17 mouse cellular contexts compared by ENCODE assay signal in genomic region chr6:83433546-83433945, GRCm38 (mm10). TPM values are rescaled to one million over a fixed set of nuclear protein-coding genes. Genes with fewer than 3 reads are reported as not detected.
A peak's percentile ranks its signal among the peaks of the same experiment; 100 is the strongest.
DNase-seq lines count a peak whose midpoint lies in the region; ATAC-seq and TF ChIP-seq lines count a peak whose summit lies in the region.
"Had no signal": no experiment of that assay in that cellular context is flagged by ENCODE, and none has a peak within 500 bp of the region (broad histone marks: within the 10 kb centered on the region; RNA-seq: fewer than 3 reads in every experiment).

No protein-coding gene starts in this region.

- no peak for TF ChIP-seq CTCF in intestine, postnatal 0 days (IDR thresholded peaks at IDR 0.05; ENCODE audit: low read depth)

- H3K9ac ChIP-seq in intestine, embryonic 16.5 days (ENCODE audit: low read depth, low read length): no peak overlapping the region
- no peak overlapping the region for H3K9ac ChIP-seq in intestine, postnatal 0 days (ENCODE audit: low read depth, low read length)
- no peak overlapping the region for H3K9ac ChIP-seq in lung, embryonic 15.5 days
- no peak overlapping the region for H3K9ac ChIP-seq in embryonic facial prominence, embryonic 14.5 days (ENCODE audit: low read depth, low read length)
- H3K9ac ChIP-seq: forebrain, postnatal 0 days; midbrain, embryonic 15.5 days had no signal

- 82% methylated on average over 4 of the region's 4 CpGs for WGBS in intestine, embryonic 16.5 days
- 76% methylated on average over 4 of the region's 4 CpGs for WGBS in intestine, postnatal 0 days
- 62% methylated on average over 4 of the region's 4 CpGs for WGBS in lung, embryonic 15.5 days
- WGBS in embryonic facial prominence, embryonic 14.5 days: 67% methylated on average over 4 of the region's 4 CpGs

- H3K4me2 ChIP-seq in intestine, embryonic 16.5 days (ENCODE audit: low read depth, low read length): no peak overlapping the region
- no peak overlapping the region for H3K4me2 ChIP-seq in intestine, postnatal 0 days (replicated peaks; ENCODE audit: low read depth)
- no peak overlapping the region for H3K4me2 ChIP-seq in lung, embryonic 15.5 days
- H3K4me2 ChIP-seq in embryonic facial prominence, embryonic 14.5 days (ENCODE audit: low read depth, low read length): peak overlapping the region; percentile 3; the same call in 1 of the 2 replicates
- H3K4me2 ChIP-seq: midbrain, embryonic 15.5 days had no signal

- H3K27ac ChIP-seq in intestine, embryonic 16.5 days (ENCODE audit: low read length): peak overlapping the region; percentile 18; the same call in 1 of the 2 replicates
- no peak overlapping the region for H3K27ac ChIP-seq in intestine, postnatal 0 days (ENCODE audit: low read depth, low read length)
- H3K27ac ChIP-seq in lung, embryonic 15.5 days: peak overlapping the region; percentile 36; the same call in 1 of the 2 replicates
- 0 out of 2 replicates have a peak overlapping the region, but pooled peaks have one; percentile 41 for H3K27ac ChIP-seq in embryonic facial prominence, embryonic 14.5 days (replicated peaks; ENCODE audit: low read depth, low read length)
- H3K27ac ChIP-seq: midbrain, embryonic 15.5 days had no signal

- no peak for DNase-seq in lung, postnatal 36 days
- no peak for DNase-seq in embryonic facial prominence, embryonic 14.5 days (ENCODE audit: low spot score)
- DNase-seq in yolk sac, embryonic 10.5 days (ENCODE audit: low spot score): no peak
- DNase-seq: adrenal gland, postnatal 36 days; cerebellum, adult 11 months; cerebellum, postnatal 36 days; forebrain, postnatal 0 days; gastrocnemius, postnatal 25 days; heart, postnatal 14 days; thymus, postnatal 25 days had no signal

- H3K9me3 ChIP-seq in intestine, embryonic 16.5 days (ENCODE audit: control insufficient read depth, low read length): no peaks in the 10 kb centered on the region
- no peaks in the 10 kb centered on the region for H3K9me3 ChIP-seq in intestine, postnatal 0 days (ENCODE audit: control insufficient read depth)
- no peaks in the 10 kb centered on the region for H3K9me3 ChIP-seq in lung, embryonic 15.5 days
- no peaks in the 10 kb centered on the region for H3K9me3 ChIP-seq in embryonic facial prominence, embryonic 14.5 days (ENCODE audit: control insufficient read depth, low read length)
- H3K9me3 ChIP-seq: midbrain, embryonic 15.5 days had no signal

- H3K4me1 ChIP-seq in intestine, embryonic 16.5 days (ENCODE audit: control insufficient read depth, insufficient read depth, low read length): peaks cover 48% of the 10 kb centered on the region
- H3K4me1 ChIP-seq in intestine, postnatal 0 days (replicated peaks; ENCODE audit: control insufficient read depth, insufficient read depth, low read length): peaks cover 6% of the 10 kb centered on the region
- peaks cover 43% of the 10 kb centered on the region for H3K4me1 ChIP-seq in lung, embryonic 15.5 days
- peaks cover 30% of the 10 kb centered on the region for H3K4me1 ChIP-seq in embryonic facial prominence, embryonic 14.5 days (ENCODE audit: control insufficient read depth, insufficient read depth, low read length)

- no peak overlapping the region for H3K4me3 ChIP-seq in intestine, embryonic 16.5 days (ENCODE audit: low read length)
- H3K4me3 ChIP-seq in intestine, postnatal 0 days (ENCODE audit: low read depth, low read length): no peak overlapping the region
- no peak overlapping the region for H3K4me3 ChIP-seq in lung, embryonic 15.5 days
- H3K4me3 ChIP-seq in embryonic facial prominence, embryonic 14.5 days (ENCODE audit: low read depth, low read length): no peak overlapping the region
- H3K4me3 ChIP-seq: midbrain, embryonic 15.5 days had no signal

- peaks cover 8% of the 10 kb centered on the region; the same call in 1 of the 2 replicates for H3K36me3 ChIP-seq in intestine, embryonic 16.5 days (ENCODE audit: control insufficient read depth, insufficient read depth, low read length)
- peaks cover 17% of the 10 kb centered on the region for H3K36me3 ChIP-seq in intestine, postnatal 0 days (ENCODE audit: control insufficient read depth, insufficient read depth)
- H3K36me3 ChIP-seq in lung, embryonic 15.5 days: peaks cover 18% of the 10 kb centered on the region
- H3K36me3 ChIP-seq in embryonic facial prominence, embryonic 14.5 days (ENCODE audit: control insufficient read depth, insufficient read depth, low read length): peaks cover 25% of the 10 kb centered on the region; the same call in 1 of the 2 replicates
- H3K36me3 ChIP-seq: midbrain, embryonic 15.5 days had no signal

- ATAC-seq in intestine, embryonic 16.5 days: no peak
- no peak for ATAC-seq in intestine, postnatal 0 days
- ATAC-seq in lung, embryonic 15.5 days (ENCODE audit: borderline replicate concordance, extremely low read depth, low FRiP score, low TSS enrichment): no peak
- ATAC-seq in embryonic facial prominence, embryonic 14.5 days (ENCODE audit: low read depth): no peak
- ATAC-seq in megakaryocyte progenitor cell, adult 5-6 weeks (replicated peaks; ENCODE audit: poor library complexity): 0 out of 2 replicates have a peak, but pooled peaks have one; percentile 15
- ATAC-seq: CD4-positive, CD25-positive, alpha-beta regulatory T cell, adult 4 months; forebrain, postnatal 0 days; inflammation-experienced regulatory T-cells, adult 6 months; midbrain, embryonic 15.5 days had no signal

- H3K27me3 ChIP-seq in intestine, embryonic 16.5 days (replicated peaks; ENCODE audit: control insufficient read depth, insufficient read depth, low read length): no peaks in the 10 kb centered on the region
- H3K27me3 ChIP-seq in intestine, postnatal 0 days (replicated peaks; ENCODE audit: control insufficient read depth, insufficient read depth, low read length): no peaks in the 10 kb centered on the region
- H3K27me3 ChIP-seq in lung, embryonic 15.5 days: no peaks in the 10 kb centered on the region
- H3K27me3 ChIP-seq in embryonic facial prominence, embryonic 14.5 days (replicated peaks; ENCODE audit: control insufficient read depth, insufficient read depth, low read length): no peaks in the 10 kb centered on the region
- H3K27me3 ChIP-seq: midbrain, embryonic 15.5 days had no signal

RNA-seq across cellular contexts. Expression of gene Tet3, which starts 25.3 kb away (rescaled TPM):
- 40.1 and 43.5 TPM in 2 replicates for polyA plus RNA-seq in intestine, embryonic 16.5 days (2015; fragmentation: Nextera tagmentation; extraction: Ambion mirVana)
- polyA plus RNA-seq in intestine, postnatal 0 days (2015; fragmentation: Nextera tagmentation; extraction: Ambion mirVana): 28.1 and 34.3 TPM in 2 replicates
- polyA plus RNA-seq in lung, embryonic 15.5 days (2015; fragmentation: Nextera tagmentation; extraction: Ambion mirVana): 36.1 and 37.1 TPM in 2 replicates
- polyA plus RNA-seq in embryonic facial prominence, embryonic 14.5 days (2014; fragmentation: Nextera tagmentation; extraction: Ambion mirVana): 32.4 and 37.3 TPM in 2 replicates
- 27.9 and 29.6 TPM in 2 replicates for total RNA-seq in megakaryocyte progenitor cell, adult 5-6 weeks (2015)
- 12.2 and 14.5 TPM in 2 replicates for total RNA-seq in megakaryocyte progenitor cell, adult 5-6 weeks (2017)
